Mouse (Mus musculus): ENCODE data around the gene Ilk. TPM values are rescaled to one million over a fixed set of nuclear protein-coding genes. Genes with fewer than 3 reads are reported as not detected.

Gene Ilk
- total and polyA plus RNA-seq, 3 experiments: 48.3 to 76.9 TPM; not detected in 1

- Histone ChIP-seq H3K9me3 (replicated peaks; ENCODE audit: insufficient read depth, low read length) (no peaks in the 10 kb centered on the region), H3K36me3 (ENCODE audit: control insufficient read depth in 1 of 2, insufficient read depth in 2 of 2, low read length in 2 of 2) (no peaks in the 10 kb centered on the region), H3K79me2 (ENCODE audit: control insufficient read depth, insufficient read depth, low read length, poor library complexity) (no peaks in the 10 kb centered on the region), H3K4me3 (ENCODE audit: control insufficient read depth in 1 of 2, insufficient read depth in 1 of 2, low read depth in 2 of 2, low read length in 2 of 2) (no peak overlapping the region), H3K27me3 (ENCODE audit: control insufficient read depth in 1 of 2, insufficient read depth in 2 of 2, low read length in 2 of 2) (peaks cover 0 to 2% of the 10 kb centered on the region in 2 experiments; a peak in 2 of 4 replicates), H3K27ac (ENCODE audit: control insufficient read depth, low read depth, low read length) (no peak overlapping the region), H3K9ac (ENCODE audit: control insufficient read depth, low read depth, low read length, poor library complexity, severe bottlenecking) (no peak overlapping the region), H3K4me1 (ENCODE audit: control insufficient read depth in 1 of 2, insufficient read depth in 2 of 2, low read length in 2 of 2) (peaks cover 0 to 2% of the 10 kb centered on the region in 2 experiments; a peak in 1 of 4 replicates)
- TF ChIP-seq MAFK (IDR thresholded peaks at IDR 0.05; ENCODE audit: borderline replicate concordance, low read depth, low read length) (no peak), ZMIZ1 (IDR thresholded peaks at IDR 0.05; ENCODE audit: low read depth, low read length) (no peak), CHD1 (IDR thresholded peaks at IDR 0.05; ENCODE audit: low read depth, low read length) (no peak), SIN3A (IDR thresholded peaks at IDR 0.05; ENCODE audit: low read length) (no peak), ETS1 (IDR thresholded peaks at IDR 0.05; ENCODE audit: low read depth, low read length) (no peak), EP300 (IDR thresholded peaks at IDR 0.05; ENCODE audit: low read depth in 1 of 2, low read length in 2 of 2) (no peak), USF1 (IDR thresholded peaks at IDR 0.05; ENCODE audit: low read depth, low read length) (no peak), CHD2 (IDR thresholded peaks at IDR 0.05; ENCODE audit: low read length) (no peak), GATA1 (IDR thresholded peaks at IDR 0.05; ENCODE audit: low read depth, low read length) (no peak), ZKSCAN1 (IDR thresholded peaks at IDR 0.05; ENCODE audit: low read depth, low read length) (no peak), GABPA (IDR thresholded peaks at IDR 0.05; ENCODE audit: low read depth, low read length) (no peak), MAX (IDR thresholded peaks at IDR 0.05; ENCODE audit: low read length) (no peak), POLR2AphosphoS5 (IDR thresholded peaks at IDR 0.05; ENCODE audit: borderline replicate concordance, low read depth, low read length) (no peak)
- no peak for DNase-seq (ENCODE audit: low read depth, low spot score)
Observed at GRCm38 (mm10) chr7:105764331-105764730, 27.9 kb downstream of the Ilk start.

- H3K9ac ChIP-seq (ENCODE audit: control insufficient read depth, low read depth, low read length, poor library complexity, severe bottlenecking): no peak overlapping the region
- no peaks in the 10 kb centered on the region for H3K36me3 ChIP-seq (ENCODE audit: control insufficient read depth in 1 of 2, insufficient read depth in 2 of 2, low read length in 2 of 2)
- no peaks in the 10 kb centered on the region for H3K9me3 ChIP-seq (replicated peaks; ENCODE audit: insufficient read depth, low read length)
- H3K4me1 ChIP-seq (ENCODE audit: control insufficient read depth in 1 of 2, insufficient read depth in 2 of 2, low read length in 2 of 2): no peaks in the 10 kb centered on the region
- H3K27ac ChIP-seq (ENCODE audit: control insufficient read depth, low read depth, low read length): no peak overlapping the region
- H3K27me3 ChIP-seq (ENCODE audit: control insufficient read depth in 1 of 2, insufficient read depth in 2 of 2, low read length in 2 of 2): peaks cover 2 to 7% of the 10 kb centered on the region in 2 experiments; a peak in 3 of 4 replicates
- H3K79me2 ChIP-seq (ENCODE audit: control insufficient read depth, insufficient read depth, low read length, poor library complexity): no peaks in the 10 kb centered on the region
- no peak overlapping the region for H3K4me3 ChIP-seq (ENCODE audit: control insufficient read depth in 1 of 2, insufficient read depth in 1 of 2, low read depth in 2 of 2, low read length in 2 of 2)
- no peak for DNase-seq (ENCODE audit: low read depth, low spot score)
- TF ChIP-seq RCOR1 (IDR thresholded peaks at IDR 0.05; ENCODE audit: low read depth, low read length) (no peak), MXI1 (IDR thresholded peaks at IDR 0.05; ENCODE audit: low read depth, low read length) (no peak), SIN3A (IDR thresholded peaks at IDR 0.05; ENCODE audit: low read length) (no peak), GATA1 (IDR thresholded peaks at IDR 0.05; ENCODE audit: low read depth, low read length) (no peak), MAFK (IDR thresholded peaks at IDR 0.05; ENCODE audit: borderline replicate concordance, low read depth, low read length) (no peak), MAX (IDR thresholded peaks at IDR 0.05; ENCODE audit: low read length) (no peak), POLR2A (IDR thresholded peaks at IDR 0.05; ENCODE audit: control insufficient read depth in 1 of 2, insufficient read depth in 1 of 2, low read depth in 1 of 2, low read length in 2 of 2, poor library complexity in 1 of 2) (no peak), TAL1 (IDR thresholded peaks at IDR 0.05; ENCODE audit: low read length) (no peak), SMC3 (IDR thresholded peaks at IDR 0.05; ENCODE audit: low read depth, low read length) (no peak), ZNF384 (IDR thresholded peaks at IDR 0.05; ENCODE audit: low read depth, low read length) (no peak), MEF2A (IDR thresholded peaks at IDR 0.05; ENCODE audit: extremely low read depth, insufficient replicate concordance, low read depth, low read length, poor library complexity, severe bottlenecking) (no peak)
Observed at GRCm38 (mm10) chr7:105767729-105768165, 31.4 kb downstream of the Ilk start.

Measured in MEL (cell line).